ENCODE assay signal across 9 mouse cellular contexts in genomic region chr15:95943470-95943869, GRCm38 (mm10).
DNase-seq lines count a peak whose midpoint lies in the region; ATAC-seq lines count a peak whose summit lies in the region.
"Had no signal": no experiment of that assay in that cellular context is flagged by ENCODE, and none has a peak within 500 bp of the region (broad histone marks: within the 10 kb centered on the region; RNA-seq: fewer than 3 reads in every experiment).

No protein-coding gene starts in this region.

- peak; percentile 28 for DNase-seq in gastrocnemius, postnatal 14 days
- no peak for DNase-seq in gastrocnemius, postnatal 36 days
- peak; percentile 54 for DNase-seq in ES-CJ7 (ENCODE audit: low read depth, low spot score)
- peak; percentile 52 for DNase-seq in heart, postnatal 4 days
- DNase-seq in lung, postnatal 14 days = peak; percentile 48
- no peak for DNase-seq in left cerebral cortex, postnatal 4 days

- no peak overlapping the region for H3K4me3 ChIP-seq in hindbrain, embryonic 16.5 days (ENCODE audit: low read length)
- H3K4me3 ChIP-seq in forebrain, embryonic 13.5 days = no peak overlapping the region
- H3K4me3 ChIP-seq: limb, embryonic 13.5 days had no signal

- peaks cover 14% of the 10 kb centered on the region for H3K36me3 ChIP-seq in hindbrain, embryonic 16.5 days (ENCODE audit: control insufficient read depth, insufficient read depth, low read length)
- H3K36me3 ChIP-seq in forebrain, embryonic 13.5 days (ENCODE audit: poor library complexity, severe bottlenecking) = peaks cover 32% of the 10 kb centered on the region

- ATAC-seq in hindbrain, embryonic 16.5 days = no peak
- no peak for ATAC-seq in forebrain, embryonic 13.5 days

- H3K4me1 ChIP-seq in hindbrain, embryonic 16.5 days (ENCODE audit: control insufficient read depth, insufficient read depth, low read depth, low read length) = peaks cover 4% of the 10 kb centered on the region; the same call in 1 of the 2 replicates
- H3K4me1 ChIP-seq in forebrain, embryonic 13.5 days = peaks cover 16% of the 10 kb centered on the region

- WGBS in hindbrain, embryonic 16.5 days = 66% methylated on average over 4 of the region's 4 CpGs
- 59% methylated on average over 4 of the region's 4 CpGs for WGBS in forebrain, embryonic 13.5 days

- intact Hi-C loops in gastrocnemius, postnatal 14 days (cut with DNase I; ENCODE audit: low total_unique reads) = no loop called here
- intact Hi-C loops in gastrocnemius, postnatal 36 days (cut with DNase I) = no loop called here
- intact Hi-C loops in left cerebral cortex, postnatal 4 days (cut with DNase I) = no loop called here

- no peaks in the 10 kb centered on the region for H3K27me3 ChIP-seq in hindbrain, embryonic 16.5 days (replicated peaks; ENCODE audit: control insufficient read depth, insufficient read depth, low read length)
- no peaks in the 10 kb centered on the region for H3K27me3 ChIP-seq in forebrain, embryonic 13.5 days
- H3K27me3 ChIP-seq: limb, embryonic 13.5 days had no signal

- no peak overlapping the region for H3K27ac ChIP-seq in hindbrain, embryonic 16.5 days (ENCODE audit: low read depth, low read length)
- H3K27ac ChIP-seq in forebrain, embryonic 13.5 days = no peak overlapping the region
- H3K27ac ChIP-seq: limb, embryonic 13.5 days had no signal

- H3K4me2 ChIP-seq in hindbrain, embryonic 16.5 days (ENCODE audit: low read length) = no peak overlapping the region
- H3K4me2 ChIP-seq in forebrain, embryonic 13.5 days = no peak overlapping the region
- H3K4me2 ChIP-seq: limb, embryonic 13.5 days had no signal

- H3K9ac ChIP-seq in hindbrain, embryonic 16.5 days (ENCODE audit: low read depth, low read length) = no peak overlapping the region
- H3K9ac ChIP-seq in forebrain, embryonic 13.5 days = no peak overlapping the region
- H3K9ac ChIP-seq: limb, embryonic 13.5 days had no signal

- H3K9me3 ChIP-seq in hindbrain, embryonic 16.5 days (ENCODE audit: control insufficient read depth, low read length) = peaks cover 4% of the 10 kb centered on the region; the same call in 1 of the 2 replicates
- no peaks in the 10 kb centered on the region for H3K9me3 ChIP-seq in forebrain, embryonic 13.5 days (replicated peaks)

Comparison
In these comparisons a context has a peak if more than half of its experiments do, and no peak if none do; other contexts are left out.
1. DNase-seq: peak in gastrocnemius, postnatal 14 days (single experiment), ES-CJ7 (single experiment), heart, postnatal 4 days (single experiment) and lung, postnatal 14 days (single experiment); none in gastrocnemius, postnatal 36 days (0 of 2) and left cerebral cortex, postnatal 4 days (single experiment).